Mouse (Mus musculus) CH12.LX (cell line): ENCODE data around the gene Azi2. TPM values are rescaled to one million over a fixed set of nuclear protein-coding genes. Genes with fewer than 3 reads are reported as not detected.

ENCODE experiments used
- DNase-seq: peaks from one replicate; pipeline ENCODE4 v3.0.0-alpha.2; 2013; ENCODE audit errors: extremely low read depth
- H3K27ac ChIP-seq: 2 replicates; pipeline ENCODE4 v1.5.1; 2012; ENCODE audit warnings: low read depth, mild to moderate bottlenecking, control low read depth, moderate library complexity; ENCODE audit not compliant: insufficient read depth
- H3K27me3 ChIP-seq: replicated peaks from 2 replicates; pipeline ENCODE3; 2012; ENCODE audit warnings: inconsistent platforms
- H3K36me3 ChIP-seq, 2 experiments: replicated peaks in 1 of 2; 2 replicates each; pipeline versions ENCODE3 to v1.6.1; 2012; ENCODE audit warnings: inconsistent platforms in 1 of 2, low read length in 1 of 2, mild to moderate bottlenecking in 1 of 2, mixed read lengths in 1 of 2, moderate library complexity in 1 of 2; ENCODE audit not compliant: control insufficient read depth in 1 of 2, insufficient read depth in 1 of 2
- H3K4me1 ChIP-seq, 2 experiments: 2 replicates each; pipeline ENCODE4 v1.6.1; 2012; ENCODE audit warnings: inconsistent platforms in 1 of 2, moderate library complexity in 1 of 2; ENCODE audit not compliant: insufficient read depth in 2 of 2, control insufficient read depth in 1 of 2
- H3K4me2 ChIP-seq: 2 replicates; pipeline ENCODE4 v1.6.1; 2012; ENCODE audit warnings: low read depth, mild to moderate bottlenecking, control low read depth; ENCODE audit not compliant: poor library complexity, insufficient read depth, severe bottlenecking
- H3K4me3 ChIP-seq, 3 experiments: fragments of 150-350 bp in 1 of 3; sonication (generic) in 1 of 3; replicated peaks in 1 of 3; 2 replicates each; pipeline versions ENCODE3 to v1.5.1; 2011 to 2012; ENCODE audit warnings: low read depth in 2 of 3, low read length in 2 of 3, mild to moderate bottlenecking in 2 of 3, moderate library complexity in 2 of 3, control low read depth in 1 of 3, improper control_type of control experiment in 1 of 3, inconsistent platforms in 1 of 3, mixed read lengths in 1 of 3; ENCODE audit not compliant: poor library complexity in 1 of 3
- H3K79me2 ChIP-seq: replicated peaks from 2 replicates; pipeline ENCODE4 v1.6.1; 2012; ENCODE audit warnings: mild to moderate bottlenecking, moderate library complexity; ENCODE audit not compliant: control insufficient read depth, poor library complexity, insufficient read depth, severe bottlenecking; ENCODE audit errors: extremely low read depth
- H3K9ac ChIP-seq: 2 replicates; pipeline ENCODE4 v1.6.1; 2012; ENCODE audit warnings: low read depth, mild to moderate bottlenecking, control low read depth, moderate library complexity; ENCODE audit not compliant: insufficient read depth
- H3K9me3 ChIP-seq: replicated peaks from 2 replicates; pipeline ENCODE3; 2012; ENCODE audit warnings: low read length, inconsistent platforms, mixed read lengths
- BHLHE40 ChIP-seq: IDR thresholded peaks from 2 replicates; pipeline ENCODE4 v1.6.1; 2011; ENCODE audit warnings: mild to moderate bottlenecking, low read depth, low read length, improper control_type of control experiment
- CHD1 ChIP-seq: IDR thresholded peaks from 2 replicates; pipeline ENCODE4 v1.6.1; 2012; ENCODE audit warnings: low read depth, low read length, improper control_type of control experiment, inconsistent platforms
- CHD2 ChIP-seq: IDR thresholded peaks from 2 replicates; pipeline ENCODE4 v1.6.1; 2011; ENCODE audit warnings: low read length, improper control_type of control experiment
- E2F4 ChIP-seq: IDR thresholded peaks from 2 replicates; pipeline ENCODE4 v1.6.1; 2011; ENCODE audit warnings: low read depth, low read length, improper control_type of control experiment; ENCODE audit not compliant: insufficient replicate concordance
- ELF1 ChIP-seq: IDR thresholded peaks from 2 replicates; pipeline ENCODE4 v1.6.1; 2014; ENCODE audit warnings: low read depth, mild to moderate bottlenecking, inconsistent platforms, low read length, improper control_type of control experiment
- EP300 ChIP-seq: IDR thresholded peaks from 2 replicates; pipeline ENCODE4 v1.6.1; 2011; ENCODE audit warnings: low read length, improper control_type of control experiment
- ETS1 ChIP-seq: conservative IDR thresholded peaks from 2 replicates; pipeline ENCODE4 v1.6.1; 2012; ENCODE audit warnings: low read depth, mild to moderate bottlenecking, inconsistent platforms, low read length, improper control_type of control experiment, moderate library complexity
- GABPA ChIP-seq: IDR thresholded peaks from 2 replicates; pipeline ENCODE4 v1.6.1; 2012; ENCODE audit warnings: low read depth, low read length, improper control_type of control experiment, inconsistent platforms; ENCODE audit not compliant: insufficient replicate concordance
- IRF4 ChIP-seq: IDR thresholded peaks from 2 replicates; pipeline ENCODE4 v1.6.1; 2014; ENCODE audit warnings: low read depth, mild to moderate bottlenecking, inconsistent platforms, low read length, improper control_type of control experiment
- MAZ ChIP-seq: IDR thresholded peaks from 2 replicates; pipeline ENCODE4 v1.6.1; 2012; ENCODE audit warnings: low read depth, mild to moderate bottlenecking, inconsistent platforms, low read length, improper control_type of control experiment, moderate library complexity
- MEF2A ChIP-seq: IDR thresholded peaks from 2 replicates; pipeline ENCODE4 v1.6.1; 2014; ENCODE audit warnings: low read depth, mild to moderate bottlenecking, inconsistent platforms, low read length, improper control_type of control experiment, borderline replicate concordance
- MYC ChIP-seq: IDR thresholded peaks from 2 replicates; pipeline ENCODE4 v1.6.1; 2011; ENCODE audit warnings: low read depth, mild to moderate bottlenecking, improper control_type of control experiment, low read length
- NELFE ChIP-seq: IDR thresholded peaks from 2 replicates; pipeline ENCODE4 v1.6.1; 2011; ENCODE audit warnings: low read depth, low read length, improper control_type of control experiment
- NRF1 ChIP-seq: IDR thresholded peaks from 2 replicates; pipeline ENCODE4 v1.6.1; 2014; ENCODE audit warnings: low read depth, mild to moderate bottlenecking, inconsistent platforms, low read length, improper control_type of control experiment, moderate library complexity
- RAD21 ChIP-seq: IDR thresholded peaks from 2 replicates; pipeline ENCODE4 v1.6.1; 2011; ENCODE audit warnings: low read depth, mild to moderate bottlenecking, low read length, improper control_type of control experiment, moderate library complexity
- RCOR1 ChIP-seq: conservative IDR thresholded peaks from 2 replicates; pipeline ENCODE4 v1.6.1; 2012; ENCODE audit warnings: low read depth, mild to moderate bottlenecking, inconsistent platforms, low read length, improper control_type of control experiment
- SMC3 ChIP-seq: IDR thresholded peaks from 2 replicates; pipeline ENCODE4 v1.6.1; 2011; ENCODE audit warnings: low read depth, low read length, improper control_type of control experiment
- USF1 ChIP-seq: IDR thresholded peaks from 2 replicates; pipeline ENCODE4 v1.6.1; 2014; ENCODE audit warnings: low read depth, mild to moderate bottlenecking, inconsistent platforms, low read length, improper control_type of control experiment
- USF2 ChIP-seq: conservative IDR thresholded peaks from 2 replicates; pipeline ENCODE4 v1.6.1; 2011; ENCODE audit warnings: low read depth, low read length, improper control_type of control experiment
- ZC3H11A ChIP-seq: IDR thresholded peaks from 2 replicates; pipeline ENCODE4 v1.6.1; 2012; ENCODE audit warnings: low read depth, mild to moderate bottlenecking, inconsistent platforms, low read length, improper control_type of control experiment
- ZKSCAN1 ChIP-seq: IDR thresholded peaks from 2 replicates; pipeline ENCODE4 v1.6.1; 2012; ENCODE audit warnings: low read depth, inconsistent platforms, low read length, improper control_type of control experiment, borderline replicate concordance
- ZNF384 ChIP-seq: IDR thresholded peaks from 2 replicates; pipeline ENCODE4 v1.6.1; 2012; ENCODE audit warnings: low read depth, low read length, improper control_type of control experiment, inconsistent platforms
- dilution Hi-C: fragments of 300-500 bp; cut with MboI; formaldehyde crosslinking; loops from 2 replicates; pipeline ENCODE4 v1.14.3; 2020; ENCODE audit warnings: low sequenced_read_pairs; ENCODE audit not compliant: extremely low pct_unique_long_range_greater_than_20kb, extremely low pct_ligation_motif_present
- in situ Hi-C: fragments of 300-500 bp; cut with MboI; formaldehyde crosslinking; loops from 3 replicates; pipeline ENCODE4 v1.14.3; 2019; ENCODE audit warnings: low sequenced_read_pairs, low pct_ligation_motif_present, low pct_unique_long_range_greater_than_20kb, mixed read lengths
- polyA plus RNA-seq: library from polyadenylated mRNA; unstranded; fragments of >175 nt; gene quantifications from 2 replicates; pipeline ENCODE4 v1.2.1, GENCODE M21; 2012; ENCODE audit warnings: low read depth; ENCODE audit not compliant: insufficient read length
- total RNA-seq, 2 experiments: library from RNA; depleted of rRNA; stranded (reverse); fragments of 300-350 nt in 1 of 2; fragments of >200 nt in 1 of 2; gene quantifications; 2 replicates each; pipeline ENCODE4 v1.2.3; 2012 to 2014

The Azi2 gene
- total and polyA plus RNA-seq, 3 experiments: 25.4 to 52.6 (median 32.6) TPM

DNA sequence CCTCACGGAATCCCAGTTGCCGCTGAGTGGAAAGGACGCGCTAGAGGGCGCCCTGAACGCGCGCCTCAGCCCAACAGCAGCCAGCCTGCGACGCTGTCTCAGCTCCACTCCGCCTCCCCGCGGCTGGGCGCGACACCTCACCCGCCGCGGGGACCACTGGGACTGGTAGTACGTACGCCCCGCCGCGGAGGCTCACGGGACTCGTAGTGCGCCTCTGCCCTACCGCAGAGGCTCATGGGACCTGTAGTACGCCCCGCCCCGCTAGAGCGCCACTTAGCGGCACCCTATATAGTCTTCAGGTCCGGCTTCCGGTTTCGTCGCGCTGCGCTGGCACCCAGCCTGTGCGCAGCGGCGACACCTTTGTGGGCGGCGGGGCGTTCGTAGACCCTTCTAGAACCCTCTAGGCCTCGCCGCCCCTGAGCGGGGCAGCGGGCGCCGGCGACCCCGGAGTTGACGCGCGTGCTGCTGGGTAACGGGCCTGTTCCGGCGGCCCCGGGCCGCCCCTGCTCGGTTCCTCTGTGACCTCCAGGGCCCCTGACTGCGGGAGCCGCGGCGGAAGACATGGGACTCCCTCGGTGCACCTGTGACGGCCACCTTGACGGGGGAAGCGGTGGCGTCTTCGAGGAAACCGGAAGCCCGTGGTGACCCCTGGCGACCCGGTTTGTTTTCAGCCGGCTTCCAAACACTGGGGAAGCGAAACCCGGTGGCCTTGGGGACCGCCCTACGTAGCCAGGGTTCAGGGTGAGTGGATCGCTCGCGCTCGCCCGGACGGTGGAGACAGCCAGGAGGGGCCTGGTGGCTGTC, at the start of gene Azi2 (continued):
- TF ChIP-seq ETS1: peak; percentile 60

DNA sequence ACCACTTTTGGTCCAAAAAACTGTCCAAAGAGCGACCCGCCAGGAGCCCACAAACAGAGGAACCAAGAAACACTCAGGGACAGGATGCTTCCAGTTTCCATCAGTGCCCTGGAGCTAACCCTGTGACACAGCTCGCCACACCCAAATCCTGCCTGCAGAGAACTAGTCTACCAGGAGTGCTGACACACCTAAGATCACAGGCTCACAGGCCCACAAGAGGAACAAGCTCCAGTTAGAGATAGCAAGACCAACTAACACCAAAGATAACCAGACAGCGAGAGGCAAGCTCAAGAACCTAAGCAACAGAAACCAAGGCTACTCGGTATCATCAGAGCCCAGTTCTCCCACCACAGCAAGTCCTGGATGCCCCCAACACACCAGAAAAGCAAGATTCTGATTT, 43.7 kb upstream of the Azi2 start:
- dilution Hi-C loops: no loop called here
- TF ChIP-seq MAZ: no peak
- no peak for TF ChIP-seq NELFE
- no peak for TF ChIP-seq BHLHE40
- no peak for TF ChIP-seq MEF2A
- no peak for TF ChIP-seq IRF4
- TF ChIP-seq GABPA: no peak
- no peak for TF ChIP-seq ELF1
- TF ChIP-seq ZC3H11A: no peak
- no peak for TF ChIP-seq ZNF384
- TF ChIP-seq MYC: no peak
- TF ChIP-seq ETS1: no peak
- no peak for TF ChIP-seq USF2
- no peak for TF ChIP-seq SMC3
- TF ChIP-seq CHD1: no peak
- no peak for TF ChIP-seq EP300
- TF ChIP-seq, all 38 proteins: peak for 0
- Histone ChIP-seq H3K27me3 (no peaks in the 10 kb centered on the region), H3K4me1 (no peaks in the 10 kb centered on the region), H3K9me3 (no peaks in the 10 kb centered on the region), H3K36me3 (no peaks in the 10 kb centered on the region), H3K4me2 (no peak overlapping the region), H3K9ac (no peak overlapping the region), H3K79me2 (no peaks in the 10 kb centered on the region), H3K27ac (no peak overlapping the region), H3K4me3 (no peak overlapping the region)
- in situ Hi-C loops: no loop called here
- no peak for DNase-seq

DNA sequence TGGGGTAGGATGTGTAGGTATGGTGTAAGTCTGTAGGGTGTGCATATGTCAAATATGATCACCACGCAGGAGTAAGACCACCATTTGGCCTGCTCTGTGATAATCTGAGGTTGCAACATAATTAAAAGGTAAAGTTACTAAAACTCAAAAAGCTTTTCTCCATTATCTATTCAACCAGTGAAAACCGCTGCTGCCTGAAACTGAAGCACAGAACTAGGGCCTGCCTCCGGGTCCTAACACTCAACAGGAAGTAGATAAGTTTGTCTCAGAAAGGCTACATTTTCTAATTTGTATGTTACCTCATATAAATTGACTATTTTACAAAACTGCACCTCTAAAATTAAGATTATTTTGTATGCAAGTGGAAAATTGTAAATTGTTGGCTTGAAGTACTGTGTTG, 38.8 kb upstream of the Azi2 start:
- H3K4me2 ChIP-seq: no peak overlapping the region
- H3K27me3 ChIP-seq: no peaks in the 10 kb centered on the region
- H3K9ac ChIP-seq: no peak overlapping the region
- no peaks in the 10 kb centered on the region for H3K36me3 ChIP-seq
- H3K79me2 ChIP-seq: no peaks in the 10 kb centered on the region
- H3K4me3 ChIP-seq: no peak overlapping the region
- TF ChIP-seq RAD21 (no peak), ZC3H11A (no peak), E2F4 (no peak), IRF4 (no peak), NELFE (no peak), RCOR1 (no peak), SMC3 (no peak), ZKSCAN1 (no peak), USF1 (no peak), CHD2 (no peak), NRF1 (no peak), MAZ (no peak)
- DNase-seq: no peak
- no peak overlapping the region for H3K27ac ChIP-seq
- dilution Hi-C loops: no loop called here
- in situ Hi-C loops: no loop called here
- H3K4me1 ChIP-seq: no peaks in the 10 kb centered on the region
- H3K9me3 ChIP-seq: no peaks in the 10 kb centered on the region
